Mouse (Mus musculus): ENCODE results near the gene Siglecg.

Gene Siglecg

DNA sequence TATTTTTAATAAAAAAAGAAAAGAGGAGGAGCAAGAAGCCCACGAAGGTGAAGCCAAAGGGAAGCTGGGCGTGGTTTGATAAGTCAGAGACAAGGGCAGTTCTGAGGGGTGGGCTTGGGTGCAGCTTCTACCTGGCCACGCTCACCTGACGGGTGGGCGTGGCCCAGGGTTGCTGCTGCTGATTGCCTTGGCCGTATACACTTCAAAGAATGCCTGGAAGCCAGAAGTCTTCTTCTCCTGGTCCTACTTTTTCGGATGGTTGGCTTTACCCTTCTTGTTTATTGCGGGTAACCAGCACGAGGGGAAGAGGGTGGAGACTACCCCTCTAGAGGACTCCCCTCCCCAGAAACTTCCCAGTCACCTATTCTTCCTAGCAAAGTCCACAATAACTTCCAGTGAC, 34.7 kb downstream of the Siglecg start:
- no peak for DNase-seq

- peak; percentile 79 for DNase-seq
Observed at GRCm38 (mm10) chr7:43443126-43443916, 35.3 kb downstream of the Siglecg start.

DNA sequence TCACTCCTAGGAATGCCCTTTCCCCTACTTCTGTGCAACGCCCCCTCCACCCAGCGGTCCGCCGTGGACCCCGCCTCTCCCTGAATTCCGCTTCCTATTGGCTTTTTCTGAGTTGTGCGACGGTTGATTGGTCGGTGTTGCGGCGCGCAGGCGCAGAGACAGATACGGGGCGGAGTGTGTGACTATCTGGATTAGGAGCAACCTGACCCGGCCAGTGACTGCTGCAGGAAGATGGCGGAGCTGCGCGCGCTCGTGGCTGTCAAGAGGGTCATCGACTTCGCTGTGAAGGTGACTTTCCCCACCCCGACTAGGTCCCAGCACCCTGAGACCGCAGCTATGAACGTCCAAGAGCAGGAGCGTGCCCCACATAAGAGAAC, 35.9 kb downstream of the Siglecg start, which contains the start of the genes Etfb and Gm45233:
Etfb (plus strand) TSS at position 167 of the 377 bp plus-strand sequence.
Gm45233 (plus strand) TSS at position 212 of the 377 bp plus-strand sequence.
- peak; percentile 97 for DNase-seq

GRCm38 (mm10) chr7:43447801-43448200, 39.8 kb downstream of the Siglecg start:
- DNase-seq: no peak

- no peak for DNase-seq
Observed at GRCm38 (mm10) chr7:43448246-43448645, 40.2 kb downstream of the Siglecg start.

- DNase-seq: no peak
Observed at GRCm38 (mm10) chr7:43449811-43450210, 41.8 kb downstream of the Siglecg start.

- no peak for DNase-seq
Observed at GRCm38 (mm10) chr7:43451726-43452125, 43.7 kb downstream of the Siglecg start.

DNA sequence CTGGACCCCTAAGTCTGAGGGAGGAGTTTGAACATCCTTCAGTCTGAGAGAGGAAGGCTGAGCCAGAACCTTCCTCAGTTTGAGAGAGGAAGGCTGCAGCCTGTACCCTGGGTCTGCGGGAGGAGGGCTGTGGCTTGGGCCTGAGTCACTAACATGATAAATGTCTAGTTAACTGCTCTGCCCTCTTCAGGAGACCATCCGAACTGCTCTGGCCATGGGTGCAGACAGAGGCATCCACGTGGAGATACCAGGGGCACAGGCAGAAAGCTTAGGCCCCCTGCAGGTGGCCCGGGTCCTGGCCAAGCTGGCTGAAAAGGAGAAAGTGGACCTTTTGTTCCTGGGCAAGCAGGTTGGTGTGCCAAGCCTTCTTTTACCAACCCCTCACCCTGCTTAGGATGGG, 44.6 kb downstream of the Siglecg start:
- DNase-seq: no peak

GRCm38 (mm10) chr7:43453599-43454355, 45.8 kb downstream of the Siglecg start:
- no peak for DNase-seq

DNA sequence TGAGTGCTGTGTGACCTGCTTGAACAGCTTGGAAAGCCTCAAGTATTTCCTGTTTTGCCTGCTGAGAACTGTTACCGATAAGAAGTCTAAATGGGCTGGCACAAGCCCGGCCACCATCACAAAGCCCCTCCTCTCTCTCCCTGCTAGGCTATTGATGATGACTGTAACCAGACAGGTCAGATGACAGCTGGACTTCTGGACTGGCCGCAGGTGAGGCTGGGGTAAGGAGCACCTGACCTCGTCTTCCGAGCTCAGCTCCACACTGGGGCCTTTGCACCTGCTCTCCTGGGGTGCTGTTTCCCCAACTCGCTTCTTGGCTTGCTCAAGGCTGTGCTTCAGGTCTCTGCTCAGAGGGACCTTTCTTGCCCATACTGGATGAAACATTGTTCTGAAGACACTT, 46.4 kb downstream of the Siglecg start:
- no peak for DNase-seq

DNA sequence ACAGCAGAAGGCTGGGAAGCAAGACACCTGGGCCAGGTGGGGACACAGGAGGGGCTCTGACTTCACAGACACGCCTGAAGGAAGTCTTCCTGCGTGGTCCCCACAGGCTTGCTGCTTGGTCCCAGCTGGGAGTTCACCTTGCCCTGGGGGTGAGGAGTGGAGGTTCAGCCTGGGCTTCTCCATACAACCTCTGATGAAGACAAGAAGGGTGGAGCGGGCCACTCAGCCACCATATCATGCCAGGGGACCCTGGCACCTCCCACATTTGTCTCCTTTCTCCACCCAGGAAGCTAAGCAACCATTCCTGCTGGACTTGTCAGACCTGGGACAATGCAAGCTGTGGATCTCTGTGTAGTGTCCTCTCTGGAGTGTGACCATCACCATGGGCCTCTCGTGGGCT, 54.8 kb downstream of the Siglecg start, which contains the start of gene Vsig10l:
Vsig10l (plus strand) TSS at position 301 of the 400 bp plus-strand sequence.
- no peak for DNase-seq

DNA sequence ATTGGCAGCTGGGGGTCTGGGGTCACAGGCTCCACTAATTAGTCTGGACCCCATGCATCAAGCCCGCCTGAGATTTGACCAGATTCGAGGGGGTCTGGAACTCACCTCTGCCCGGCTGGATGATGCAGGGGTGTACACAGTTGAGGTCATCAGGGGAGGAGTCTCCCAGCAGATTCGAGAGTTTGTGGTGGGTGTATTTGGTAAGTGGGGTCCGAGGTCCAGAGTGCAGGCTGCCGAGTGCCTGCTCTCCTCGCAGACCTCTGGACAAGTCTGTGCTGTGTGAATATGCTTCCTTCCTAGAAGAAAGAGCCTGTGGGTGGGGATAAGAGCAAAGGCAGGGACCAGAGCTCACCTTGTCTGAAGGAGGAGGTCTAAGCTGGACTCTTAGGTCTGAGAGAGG, 56.0 kb downstream of the Siglecg start:
- no peak for DNase-seq

DNA sequence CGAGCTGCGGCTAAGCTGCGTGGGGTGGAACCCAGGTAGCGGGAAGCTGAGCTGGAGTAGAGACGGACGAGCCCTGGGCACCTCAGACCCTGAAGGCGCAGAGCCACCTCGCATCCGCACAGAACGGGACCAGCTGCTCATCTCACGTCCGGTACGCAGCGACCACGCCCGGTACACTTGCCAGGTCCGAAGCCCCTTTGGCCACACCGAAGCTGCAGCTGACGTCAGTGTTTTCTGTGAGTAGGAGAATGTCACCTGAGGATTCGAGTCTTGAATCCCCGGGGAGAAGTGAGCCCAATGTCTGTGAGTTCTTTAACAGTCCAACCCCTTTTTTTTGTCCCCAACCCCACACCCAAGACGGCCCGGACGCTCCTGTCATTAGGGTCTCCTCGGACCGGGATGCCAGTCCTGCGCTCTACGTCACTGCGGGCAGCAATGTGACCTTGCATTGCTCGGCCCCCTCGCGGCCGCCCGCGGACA, 56.9 kb downstream of the Siglecg start:
- DNase-seq: no peak

- peak; percentile 75 for DNase-seq
Observed at GRCm38 (mm10) chr7:43465344-43466098, 57.5 kb downstream of the Siglecg start.

- peak; percentile 78 for DNase-seq
Observed at GRCm38 (mm10) chr7:43466099-43466694, 58.2 kb downstream of the Siglecg start.
